Mouse (Mus musculus): Measurements from ENCODE around the gene Hdgf.

DNA sequence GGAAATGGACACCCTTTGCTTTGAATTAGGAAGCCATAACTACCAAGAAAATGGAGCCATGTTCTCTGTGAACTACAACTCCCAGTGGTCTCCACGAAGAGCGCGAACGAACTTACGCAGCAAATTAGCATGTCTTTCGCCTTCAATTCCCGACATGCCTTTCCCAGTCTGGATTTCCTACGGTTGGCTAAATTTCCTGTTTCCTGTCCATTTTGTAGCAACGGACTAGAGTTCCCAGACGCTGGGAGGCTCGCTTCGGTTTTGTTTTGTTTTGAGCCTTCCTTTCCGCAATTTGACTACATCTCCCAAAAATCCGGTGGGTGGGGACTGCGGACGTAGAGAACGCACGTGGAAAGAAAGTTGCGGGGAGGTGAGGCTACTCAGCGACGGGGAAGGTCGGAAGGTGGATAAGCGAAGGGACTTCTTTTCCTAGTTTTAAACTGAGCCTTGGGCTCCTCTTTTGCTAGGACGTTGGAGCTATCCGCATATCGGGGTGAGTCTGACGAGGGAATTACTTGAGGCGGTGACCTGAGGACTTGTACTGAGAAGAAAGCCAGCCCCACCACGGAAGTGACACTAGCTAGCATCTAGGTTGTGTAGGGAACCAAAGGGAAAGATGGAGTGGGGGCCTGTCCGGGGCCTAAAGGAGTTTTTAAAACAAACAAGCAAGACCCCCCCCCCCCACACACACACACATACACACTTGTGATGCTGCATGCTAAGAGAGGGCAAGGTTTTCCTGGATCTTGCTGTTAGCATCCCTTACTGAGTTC, 13.4 kb downstream of the Hdgf start, which contains the start of gene Mrpl24:
- TF ChIP-seq MXI1 (IDR thresholded peaks at IDR 0.05; ENCODE audit: low read depth, low read length) = peak; percentile 98
- no peak for TF ChIP-seq ZC3H11A (IDR thresholded peaks at IDR 0.05; ENCODE audit: low read depth, low read length)
- no peak for TF ChIP-seq EP300 (IDR thresholded peaks at IDR 0.05; ENCODE audit: low read length)
- peak; percentile 69 for TF ChIP-seq POLR2A (IDR thresholded peaks at IDR 0.05; ENCODE audit: low read depth, low read length)
- TF ChIP-seq SMC3 (IDR thresholded peaks at IDR 0.05; ENCODE audit: low read depth, low read length) = no peak

Measured in CH12.LX (cell line).